Mouse (Mus musculus) hindbrain, embryonic 13.5 days (tissue): ENCODE data around the gene Trp53tg5. TPM values are rescaled to one million over a fixed set of nuclear protein-coding genes. Genes with fewer than 3 reads are reported as not detected.

Experiments used
- ATAC-seq: fragments of 200-750 bp; cut with Nextera tagmentation; 2 replicates; pipeline ENCODE4 v1.8.0; 2017; ENCODE audit warnings: moderate TSS enrichment; ENCODE audit not compliant: low FRiP score
- H3K27ac ChIP-seq: fragments of 300-500 bp; sonication (generic); 2 replicates; pipeline ENCODE4 v1.5.1; 2015; ENCODE audit warnings: inconsistent platforms, mild to moderate bottlenecking, moderate library complexity
- H3K27me3 ChIP-seq: fragments of 300-500 bp; sonication (generic); 2 replicates; pipeline ENCODE4 v1.6.1; 2015; ENCODE audit warnings: mild to moderate bottlenecking, inconsistent platforms
- H3K36me3 ChIP-seq: fragments of 300-500 bp; sonication (generic); 2 replicates; pipeline ENCODE4 v1.6.1; 2015; ENCODE audit warnings: mild to moderate bottlenecking, inconsistent platforms
- H3K4me1 ChIP-seq: fragments of 300-500 bp; sonication (generic); replicated peaks from 2 replicates; pipeline ENCODE4 v1.6.1; 2015; ENCODE audit warnings: inconsistent platforms
- H3K4me2 ChIP-seq: fragments of 300-500 bp; sonication (generic); 2 replicates; pipeline ENCODE4 v1.6.1; 2015; ENCODE audit warnings: inconsistent platforms, mild to moderate bottlenecking, moderate library complexity
- H3K4me3 ChIP-seq: fragments of 300-500 bp; sonication (generic); 2 replicates; pipeline ENCODE4 v1.5.1; 2015; ENCODE audit warnings: mild to moderate bottlenecking, inconsistent platforms
- H3K9ac ChIP-seq: fragments of 300-500 bp; sonication (generic); 2 replicates; pipeline ENCODE4 v1.6.1; 2015; ENCODE audit warnings: mild to moderate bottlenecking, inconsistent platforms
- H3K9me3 ChIP-seq: fragments of 300-500 bp; sonication (generic); 2 replicates; pipeline ENCODE4 v1.6.1; 2016; ENCODE audit warnings: inconsistent platforms
- WGBS: fragments of 180-500 bp; shearing (Covaris S2); methylation state at CpG from one replicate; pipeline ENCODE4 v1.1.7; 2015; 5-methylcytosine and 5-hydroxymethylcytosine counted together
- polyA plus RNA-seq: library from polyadenylated mRNA; unstranded; fragments of >200 nt; fragmentation: Nextera tagmentation; extraction: Ambion mirVana; gene quantifications from 2 replicates; pipeline ENCODE4 v1.2.1, GENCODE M21; 2015

Gene Trp53tg5
- polyA plus RNA-seq, 1 experiment from 2014 or later = 0.18 TPM

- H3K4me3 ChIP-seq = no peak overlapping the region
- 92% methylated on average over 15 of the region's 15 CpGs for WGBS
- H3K9me3 ChIP-seq = no peaks in the 10 kb centered on the region
- H3K36me3 ChIP-seq = no peaks in the 10 kb centered on the region
- no peak overlapping the region for H3K9ac ChIP-seq
- ATAC-seq = no peak
- H3K4me2 ChIP-seq = no peak overlapping the region
- peaks cover 4% of the 10 kb centered on the region; the same call in 1 of the 2 replicates for H3K27me3 ChIP-seq
- H3K27ac ChIP-seq = no peak overlapping the region
- no peaks in the 10 kb centered on the region for H3K4me1 ChIP-seq
Observed at GRCm38 (mm10) chr2:164422675-164423393, 50.7 kb downstream of the Trp53tg5 start.

GRCm38 (mm10) chr2:164421979-164422378 is 51.5 kb downstream of the Trp53tg5 start:
- Histone ChIP-seq H3K4me3 (no peak overlapping the region), H3K9ac (no peak overlapping the region), H3K27ac (no peak overlapping the region), H3K36me3 (no peaks in the 10 kb centered on the region), H3K9me3 (no peaks in the 10 kb centered on the region), H3K27me3 (peaks cover 4% of the 10 kb centered on the region; the same call in 1 of the 2 replicates), H3K4me1 (no peaks in the 10 kb centered on the region), H3K4me2 (no peak overlapping the region)
- WGBS = 94% methylated on average over 8 of the region's 8 CpGs
- no peak for ATAC-seq

- H3K27me3 ChIP-seq = peaks cover 4% of the 10 kb centered on the region; the same call in 1 of the 2 replicates
- WGBS = 94% methylated on average over 7 of the region's 7 CpGs
Observed at GRCm38 (mm10) chr2:164421306-164421705, 52.2 kb downstream of the Trp53tg5 start.

More at GRCm38 (mm10) chr2:164421306-164421705, 52.2 kb downstream of the Trp53tg5 start:
- Histone ChIP-seq H3K4me3 (no peak overlapping the region), H3K4me2 (no peak overlapping the region), H3K36me3 (no peaks in the 10 kb centered on the region), H3K27ac (no peak overlapping the region), H3K4me1 (no peaks in the 10 kb centered on the region), H3K9me3 (no peaks in the 10 kb centered on the region), H3K9ac (no peak overlapping the region)
- no peak for ATAC-seq

Other genes with a start within 250 kb of the Trp53tg5 start
- gene Svs2, start 235.3 kb downstream of the Trp53tg5 start, polyA plus RNA-seq = not detected in 2 replicates
- gene Svs3b, start 217.1 kb downstream of the Trp53tg5 start, polyA plus RNA-seq = not detected in 2 replicates
- gene Svs4, start 195.3 kb downstream of the Trp53tg5 start, polyA plus RNA-seq = not detected in 2 replicates
- gene Svs3a, start 184.5 kb downstream of the Trp53tg5 start, polyA plus RNA-seq = not detected in 2 replicates
- gene Svs6, start 157.0 kb downstream of the Trp53tg5 start, polyA plus RNA-seq = not detected in 2 replicates
- gene Svs5, start 141.0 kb downstream of the Trp53tg5 start, polyA plus RNA-seq = not detected in 2 replicates
- gene Slpi, start 84.6 kb downstream of the Trp53tg5 start, polyA plus RNA-seq = 0.49 and 0.92 TPM in 2 replicates
- gene Rbpjl, start 70.6 kb downstream of the Trp53tg5 start, polyA plus RNA-seq = 0.05 and 0.09 TPM in 2 replicates
- 2.3 and 9.3 TPM in 2 replicates for gene Matn4, start 68.6 kb downstream of the Trp53tg5 start, polyA plus RNA-seq
- 9.0 and 9.7 TPM in 2 replicates for gene Sdc4, start 29.8 kb downstream of the Trp53tg5 start, polyA plus RNA-seq
- 84.3 and 85.3 TPM in 2 replicates for gene Sys1, start 16.8 kb downstream of the Trp53tg5 start, polyA plus RNA-seq
- gene Gm20458, start 12.8 kb downstream of the Trp53tg5 start, polyA plus RNA-seq = 5.0 and 5.9 TPM in 2 replicates
- 12.0 and 13.8 TPM in 2 replicates for gene Dbndd2, start 12.4 kb upstream of the Trp53tg5 start, polyA plus RNA-seq
- gene Pigt, start 23.8 kb upstream of the Trp53tg5 start, polyA plus RNA-seq = 67.3 and 71.1 TPM in 2 replicates
- 4.5 and 5.5 TPM in 2 replicates for gene Wfdc2, start 88.7 kb upstream of the Trp53tg5 start, polyA plus RNA-seq
- gene Spint3, start 99.7 kb upstream of the Trp53tg5 start, polyA plus RNA-seq = not detected in 2 replicates
- not detected in 2 replicates for gene Wfdc6a, start 111.7 kb upstream of the Trp53tg5 start, polyA plus RNA-seq
- gene Eppin, start 119.9 kb upstream of the Trp53tg5 start, polyA plus RNA-seq = not detected in 2 replicates
- not detected in 2 replicates for gene Wfdc6b, start 139.8 kb upstream of the Trp53tg5 start, polyA plus RNA-seq
- gene Wfdc8, start 139.9 kb upstream of the Trp53tg5 start, polyA plus RNA-seq = not detected in 2 replicates
- not detected in 2 replicates for gene Wfdc16, start 165.1 kb upstream of the Trp53tg5 start, polyA plus RNA-seq
- gene Wfdc10, start 182.3 kb upstream of the Trp53tg5 start, polyA plus RNA-seq = not detected in 2 replicates
- gene Wfdc9, start 182.9 kb upstream of the Trp53tg5 start, polyA plus RNA-seq = not detected in 2 replicates
- gene Wfdc11, start 200.4 kb upstream of the Trp53tg5 start, polyA plus RNA-seq = not detected in 2 replicates
- gene Wfdc13, start 211.4 kb upstream of the Trp53tg5 start, polyA plus RNA-seq = not detected in 2 replicates
- gene Spint4, start 224.8 kb upstream of the Trp53tg5 start, polyA plus RNA-seq = not detected in 2 replicates
- gene Spint5, start 241.6 kb upstream of the Trp53tg5 start, polyA plus RNA-seq = not detected in 2 replicates